Mouse (Mus musculus): ENCODE data around the gene Ranbp9. TPM values are rescaled to one million over a fixed set of nuclear protein-coding genes. Genes with fewer than 3 reads are reported as not detected.

The Ranbp9 gene
- polyA plus RNA-seq, 1 experiment from 2014 or later = 12.8 TPM

GRCm38 (mm10) chr13:43442551-43442950 is 38.5 kb downstream of the Ranbp9 start:
- H3K36me3 ChIP-seq = no peaks in the 10 kb centered on the region
- H3K4me3 ChIP-seq = no peak overlapping the region
- H3K9ac ChIP-seq = no peak overlapping the region
- no peaks in the 10 kb centered on the region for H3K9me3 ChIP-seq (replicated peaks)
- H3K27me3 ChIP-seq = no peaks in the 10 kb centered on the region
- no peak for ATAC-seq (ENCODE audit: low FRiP score)
- no peak overlapping the region for H3K4me2 ChIP-seq (replicated peaks)
- peaks cover 10% of the 10 kb centered on the region for H3K4me1 ChIP-seq
- no peak overlapping the region for H3K27ac ChIP-seq
- 85% methylated on average over 1 of the region's 1 CpGs for WGBS

GRCm38 (mm10) chr13:43440376-43440775 is 40.7 kb downstream of the Ranbp9 start:
- no peak overlapping the region for H3K4me3 ChIP-seq
- 91% methylated on average over 1 of the region's 1 CpGs for WGBS
- H3K4me2 ChIP-seq (replicated peaks) = no peak overlapping the region
- H3K36me3 ChIP-seq = no peaks in the 10 kb centered on the region
- H3K4me1 ChIP-seq = no peaks in the 10 kb centered on the region
- H3K9me3 ChIP-seq (replicated peaks) = no peaks in the 10 kb centered on the region
- no peak for ATAC-seq (ENCODE audit: low FRiP score)
- H3K27me3 ChIP-seq = no peaks in the 10 kb centered on the region
- H3K27ac ChIP-seq = no peak overlapping the region
- no peak overlapping the region for H3K9ac ChIP-seq

- Histone ChIP-seq H3K9ac (no peak overlapping the region), H3K36me3 (peaks cover 10% of the 10 kb centered on the region), H3K4me2 (replicated peaks) (no peak overlapping the region), H3K27ac (no peak overlapping the region), H3K4me3 (no peak overlapping the region), H3K9me3 (replicated peaks) (no peaks in the 10 kb centered on the region), H3K27me3 (no peaks in the 10 kb centered on the region), H3K4me1 (no peaks in the 10 kb centered on the region)
- 88% methylated on average over 2 of the region's 2 CpGs for WGBS
- no peak for ATAC-seq (ENCODE audit: low FRiP score)
These were observed 47.7 kb downstream of the Ranbp9 start for GRCm38 (mm10) chr13:43433395-43433794.

GRCm38 (mm10) chr13:43428436-43428835 is 52.6 kb downstream of the Ranbp9 start:
- no peaks in the 10 kb centered on the region for H3K4me1 ChIP-seq
- H3K27me3 ChIP-seq = no peaks in the 10 kb centered on the region
- no peak for ATAC-seq (ENCODE audit: low FRiP score)
- no peak overlapping the region for H3K9ac ChIP-seq
- H3K27ac ChIP-seq = no peak overlapping the region
- H3K4me3 ChIP-seq = no peak overlapping the region
- H3K36me3 ChIP-seq = peaks cover 21% of the 10 kb centered on the region
- no peak overlapping the region for H3K4me2 ChIP-seq (replicated peaks)
- no peaks in the 10 kb centered on the region for H3K9me3 ChIP-seq (replicated peaks)
- 94% methylated on average over 4 of the region's 4 CpGs for WGBS

GRCm38 (mm10) chr13:43415249-43415648 is 65.8 kb downstream of the Ranbp9 start:
- WGBS = 86% methylated on average over 1 of the region's 1 CpGs
- no peak overlapping the region for H3K9ac ChIP-seq
- ATAC-seq (ENCODE audit: low FRiP score) = no peak
- no peaks in the 10 kb centered on the region for H3K9me3 ChIP-seq (replicated peaks)
- peaks cover 59% of the 10 kb centered on the region for H3K36me3 ChIP-seq
- no peak overlapping the region for H3K4me3 ChIP-seq
- no peak overlapping the region for H3K27ac ChIP-seq
- H3K4me1 ChIP-seq = no peaks in the 10 kb centered on the region
- no peaks in the 10 kb centered on the region for H3K27me3 ChIP-seq
- no peak overlapping the region for H3K4me2 ChIP-seq (replicated peaks)

GRCm38 (mm10) chr13:43413611-43414010 is 67.5 kb downstream of the Ranbp9 start:
- WGBS = 96% methylated on average over 2 of the region's 2 CpGs
- Histone ChIP-seq H3K9me3 (replicated peaks) (no peaks in the 10 kb centered on the region), H3K4me1 (no peaks in the 10 kb centered on the region), H3K27ac (no peak overlapping the region), H3K9ac (no peak overlapping the region), H3K36me3 (peaks cover 46% of the 10 kb centered on the region), H3K27me3 (no peaks in the 10 kb centered on the region), H3K4me2 (replicated peaks) (no peak overlapping the region), H3K4me3 (no peak overlapping the region)
- ATAC-seq (ENCODE audit: low FRiP score) = no peak

- Histone ChIP-seq H3K4me3 (no peak overlapping the region), H3K27ac (no peak overlapping the region), H3K9ac (no peak overlapping the region), H3K4me1 (no peaks in the 10 kb centered on the region), H3K27me3 (no peaks in the 10 kb centered on the region), H3K36me3 (peaks cover 43% of the 10 kb centered on the region), H3K9me3 (replicated peaks) (no peaks in the 10 kb centered on the region), H3K4me2 (replicated peaks) (no peak overlapping the region)
- 88% methylated on average over 7 of the region's 7 CpGs for WGBS
- no peak for ATAC-seq (ENCODE audit: low FRiP score)
These were observed 68.8 kb downstream of the Ranbp9 start for GRCm38 (mm10) chr13:43412311-43412710.

- no peak overlapping the region for H3K9ac ChIP-seq
- H3K9me3 ChIP-seq (replicated peaks) = no peaks in the 10 kb centered on the region
- H3K27me3 ChIP-seq = no peaks in the 10 kb centered on the region
- no peak overlapping the region for H3K27ac ChIP-seq
- H3K4me1 ChIP-seq = peaks cover 8% of the 10 kb centered on the region
- peaks cover 44% of the 10 kb centered on the region for H3K36me3 ChIP-seq
- 89% methylated on average over 5 of the region's 5 CpGs for WGBS
- 0 out of 2 replicates have a peak overlapping the region, but pooled peaks have one; percentile 92 for H3K4me3 ChIP-seq
- ATAC-seq (ENCODE audit: low FRiP score) = no peak
- peak overlapping the region; percentile 77 for H3K4me2 ChIP-seq (replicated peaks)
These were observed 81.5 kb downstream of the Ranbp9 start for GRCm38 (mm10) chr13:43399576-43399975.

GRCm38 (mm10) chr13:43398297-43399080 is 82.6 kb downstream of the Ranbp9 start, which contains the start of gene Nol7:
Nol7 (plus strand) TSS chr13:43398390.
- 1% methylated on average over 66 of the region's 72 CpGs for WGBS
- H3K4me2 ChIP-seq (replicated peaks) = peak within 1 kb of the TSS; percentile 77
- H3K27ac ChIP-seq = peak within 1 kb of the TSS; percentile 96
- peak within 1 kb of the TSS; percentile 92 for H3K4me3 ChIP-seq
- peak; percentile 94 for ATAC-seq (ENCODE audit: low FRiP score)
- H3K27me3 ChIP-seq = no peaks in the 10 kb centered on the region
- peak within 1 kb of the TSS; percentile 88 for H3K9ac ChIP-seq
- no peaks in the 10 kb centered on the region for H3K9me3 ChIP-seq (replicated peaks)
- H3K4me1 ChIP-seq = peaks cover 8% of the 10 kb centered on the region
- H3K36me3 ChIP-seq = peaks cover 46% of the 10 kb centered on the region

GRCm38 (mm10) chr13:43397700-43398296 is 83.3 kb downstream of the Ranbp9 start:
- 55% methylated on average over 13 of the region's 17 CpGs for WGBS
- no peaks in the 10 kb centered on the region for H3K9me3 ChIP-seq (replicated peaks)
- ATAC-seq (ENCODE audit: low FRiP score) = peak; percentile 69
- H3K9ac ChIP-seq = no peak overlapping the region
- no peaks in the 10 kb centered on the region for H3K27me3 ChIP-seq
- peaks cover 8% of the 10 kb centered on the region for H3K4me1 ChIP-seq
- H3K4me2 ChIP-seq (replicated peaks) = peak overlapping the region; percentile 77
- H3K36me3 ChIP-seq = peaks cover 43% of the 10 kb centered on the region
- peak overlapping the region; percentile 96; the same call in 1 of the 2 replicates for H3K27ac ChIP-seq
- peak overlapping the region; percentile 92 for H3K4me3 ChIP-seq

GRCm38 (mm10) chr13:43385321-43385720 is 95.8 kb downstream of the Ranbp9 start:
- H3K4me2 ChIP-seq (replicated peaks) = no peak overlapping the region
- H3K9me3 ChIP-seq (replicated peaks) = no peaks in the 10 kb centered on the region
- WGBS = 96% methylated on average over 10 of the region's 10 CpGs
- H3K9ac ChIP-seq = no peak overlapping the region
- H3K4me1 ChIP-seq = no peaks in the 10 kb centered on the region
- no peak for ATAC-seq (ENCODE audit: low FRiP score)
- no peak overlapping the region for H3K4me3 ChIP-seq
- peaks cover 18% of the 10 kb centered on the region for H3K36me3 ChIP-seq
- H3K27me3 ChIP-seq = no peaks in the 10 kb centered on the region
- no peak overlapping the region for H3K27ac ChIP-seq

GRCm38 (mm10) chr13:43379989-43380388 is 101.1 kb downstream of the Ranbp9 start:
- Histone ChIP-seq H3K27me3 (no peaks in the 10 kb centered on the region), H3K9ac (no peak overlapping the region), H3K27ac (no peak overlapping the region), H3K4me1 (peaks cover 2% of the 10 kb centered on the region; the same call in 1 of the 2 replicates), H3K4me3 (no peak overlapping the region), H3K4me2 (replicated peaks) (no peak overlapping the region), H3K36me3 (peaks cover 25% of the 10 kb centered on the region), H3K9me3 (replicated peaks) (no peaks in the 10 kb centered on the region)
- ATAC-seq (ENCODE audit: low FRiP score) = no peak
- WGBS = 87% methylated on average over 3 of the region's 3 CpGs
